23 mouse cellular contexts compared by ENCODE assay signal in genomic region chr3:116493658-116494057, GRCm38 (mm10). TPM values are rescaled to one million over a fixed set of nuclear protein-coding genes. Genes with fewer than 3 reads are reported as not detected.
DNase-seq lines count a peak whose midpoint lies in the region; ATAC-seq and TF ChIP-seq lines count a peak whose summit lies in the region.
"Had no signal": no experiment of that assay in that cellular context is flagged by ENCODE, and none has a peak within 500 bp of the region (broad histone marks: within the 10 kb centered on the region; RNA-seq: fewer than 3 reads in every experiment).

No protein-coding gene starts in this region.

- no peaks in the 10 kb centered on the region for H3K27me3 ChIP-seq in embryonic facial prominence, embryonic 10.5 days (replicated peaks; ENCODE audit: low read depth, poor library complexity, severe bottlenecking)
- no peaks in the 10 kb centered on the region for H3K27me3 ChIP-seq in forebrain, postnatal 0 days (ENCODE audit: insufficient read depth, low read length)
- H3K27me3 ChIP-seq: embryonic facial prominence, embryonic 15.5 days; forebrain, embryonic 15.5 days; hindbrain, embryonic 13.5 days; Patski had no signal

- WGBS in embryonic facial prominence, embryonic 10.5 days, result 72% methylated on average over 5 of the region's 5 CpGs
- 56% methylated on average over 5 of the region's 5 CpGs for WGBS in forebrain, postnatal 0 days

- peaks cover 100% of the 10 kb centered on the region for H3K36me3 ChIP-seq in embryonic facial prominence, embryonic 10.5 days (replicated peaks)
- H3K36me3 ChIP-seq in forebrain, postnatal 0 days (ENCODE audit: insufficient read depth), result peaks cover 76% of the 10 kb centered on the region

- peak; percentile 99 for ATAC-seq in common myeloid progenitor, adult 5-6 weeks (replicated peaks; ENCODE audit: low read depth, poor library complexity, severe bottlenecking)
- ATAC-seq in megakaryocyte-erythroid progenitor cell, adult 5-6 weeks (replicated peaks; ENCODE audit: low FRiP score, low TSS enrichment, poor library complexity, severe bottlenecking), result 0 out of 2 replicates have a peak, but pooled peaks have one; percentile 57
- ATAC-seq in forebrain, postnatal 0 days, result no peak
- ATAC-seq: forebrain, embryonic 15.5 days; hindbrain, postnatal 0 days; Patski had no signal

- no peaks in the 10 kb centered on the region for H3K9me3 ChIP-seq in embryonic facial prominence, embryonic 10.5 days
- H3K9me3 ChIP-seq in forebrain, postnatal 0 days (ENCODE audit: low read length), result no peaks in the 10 kb centered on the region
- H3K9me3 ChIP-seq: embryonic facial prominence, embryonic 15.5 days; forebrain, embryonic 10.5 days; forebrain, embryonic 15.5 days; heart, embryonic 10.5 days; hindbrain, embryonic 13.5 days had no signal

- no peak overlapping the region for H3K9ac ChIP-seq in forebrain, postnatal 0 days
- H3K9ac ChIP-seq: embryonic facial prominence, embryonic 15.5 days; forebrain, embryonic 15.5 days; hindbrain, embryonic 13.5 days had no signal

- no peaks in the 10 kb centered on the region for H3K4me1 ChIP-seq in embryonic facial prominence, embryonic 10.5 days
- no peaks in the 10 kb centered on the region for H3K4me1 ChIP-seq in forebrain, postnatal 0 days (ENCODE audit: insufficient read depth)
- H3K4me1 ChIP-seq: embryonic facial prominence, embryonic 15.5 days; forebrain, embryonic 10.5 days; forebrain, embryonic 15.5 days; heart, embryonic 10.5 days; hindbrain, embryonic 13.5 days had no signal

- H3K4me3 ChIP-seq in gastrocnemius, adult 2 months, result no peak overlapping the region
- no peak overlapping the region for H3K4me3 ChIP-seq in embryonic facial prominence, embryonic 10.5 days
- no peak overlapping the region for H3K4me3 ChIP-seq in forebrain, postnatal 0 days (ENCODE audit: low read depth, low read length)
- H3K4me3 ChIP-seq: embryonic facial prominence, embryonic 15.5 days; erythroblast, embryonic 14.5 days; forebrain, embryonic 10.5 days; forebrain, embryonic 15.5 days; heart, embryonic 10.5 days; hindbrain, embryonic 13.5 days had no signal

- no peak overlapping the region for H3K27ac ChIP-seq in gastrocnemius, adult 2 months
- H3K27ac ChIP-seq in embryonic facial prominence, embryonic 10.5 days (replicated peaks), result no peak overlapping the region
- no peak overlapping the region for H3K27ac ChIP-seq in forebrain, postnatal 0 days (ENCODE audit: low read depth, low read length)
- H3K27ac ChIP-seq: embryonic facial prominence, embryonic 15.5 days; forebrain, embryonic 10.5 days; forebrain, embryonic 15.5 days; heart, embryonic 10.5 days; hindbrain, embryonic 13.5 days; hindbrain, postnatal 0 days had no signal

- 0 out of 2 replicates have a peak, but pooled peaks have one; percentile 2 for TF ChIP-seq CTCF in gastrocnemius, adult 2 months (IDR thresholded peaks at IDR 0.05)
- TF ChIP-seq CTCF in forebrain, postnatal 0 days (IDR thresholded peaks at IDR 0.05; ENCODE audit: low read depth), result no peak

- no peak overlapping the region for H3K4me2 ChIP-seq in forebrain, postnatal 0 days (ENCODE audit: low read depth)
- H3K4me2 ChIP-seq: embryonic facial prominence, embryonic 15.5 days; forebrain, embryonic 15.5 days; hindbrain, embryonic 13.5 days had no signal

- no peak for DNase-seq in gastrocnemius, adult 2 months
- no peak for DNase-seq in gastrocnemius, postnatal 14 days
- peak; percentile 65 for DNase-seq in 416B (ENCODE audit: low read depth)
- DNase-seq in embryonic facial prominence, embryonic 10.5 days (ENCODE audit: low spot score), result no peak
- no peak for DNase-seq in forebrain, postnatal 0 days
- DNase-seq: adrenal gland, adult 8-10 months; adrenal gland, postnatal 36 days; cerebellum, adult 2 months; cerebellum, postnatal 36 days; gastrocnemius, postnatal 25 days; heart, adult 11 months; heart, postnatal 10 days; heart, postnatal 4 days had no signal

- intact Hi-C loops in gastrocnemius, adult 2 months (cut with DNase I), result loop anchor here (2.0 kb wide), 1 partner anchor 161 kb away; no protein-coding TSS in a partner anchor
- intact Hi-C loops in gastrocnemius, postnatal 14 days (cut with DNase I; ENCODE audit: low total_unique reads), result loop anchor here (5.0 kb wide), 1 partner anchor 156 kb away; no protein-coding TSS in a partner anchor

RNA-seq across cellular contexts. Expression of gene Rtca, which starts 14.3 kb away (rescaled TPM):
- 10 to 100 TPM; 21.0 to 21.6 TPM for total RNA-seq in gastrocnemius, adult 2 months (2021)
- total RNA-seq in gastrocnemius, postnatal 14 days (2021), result 10 to 100 TPM; 23.2 to 24.3 TPM
- total RNA-seq in common myeloid progenitor, adult 5-6 weeks (2017), result 37.9 and 38.4 TPM in 2 replicates
- 42.4 and 60.1 TPM in 2 replicates for total RNA-seq in megakaryocyte-erythroid progenitor cell, adult 5-6 weeks (2014; fragmentation: Nextera tagmentation)
- total RNA-seq in megakaryocyte-erythroid progenitor cell, adult 5-6 weeks (2017), result 44.6 and 45.9 TPM in 2 replicates
- polyA plus RNA-seq in embryonic facial prominence, embryonic 10.5 days (2016; fragmentation: Nextera tagmentation; extraction: Ambion mirVana), result 109 and 114 TPM in 2 replicates
- 89.9 and 109 TPM in 2 replicates for total RNA-seq in forebrain, postnatal 0 days (2014; rRNA removed)
- 137 TPM in 2 replicates for polyA plus RNA-seq in forebrain, postnatal 0 days (2015; fragmentation: Nextera tagmentation; extraction: Ambion mirVana)

RNA-seq across cellular contexts. Expression of gene Dbt, which starts 19.2 kb away (rescaled TPM):
- 10 to 100 TPM; 25.5 to 45.6 TPM for total RNA-seq in gastrocnemius, adult 2 months (2021)
- total RNA-seq in gastrocnemius, postnatal 14 days (2021), result 10 to 100 TPM; 26.7 to 28.3 TPM
- 15.0 and 16.9 TPM in 2 replicates for total RNA-seq in common myeloid progenitor, adult 5-6 weeks (2017)
- 3.8 and 6.4 TPM in 2 replicates for total RNA-seq in megakaryocyte-erythroid progenitor cell, adult 5-6 weeks (2014; fragmentation: Nextera tagmentation)
- total RNA-seq in megakaryocyte-erythroid progenitor cell, adult 5-6 weeks (2017), result 10.5 and 15.7 TPM in 2 replicates
- polyA plus RNA-seq in embryonic facial prominence, embryonic 10.5 days (2016; fragmentation: Nextera tagmentation; extraction: Ambion mirVana), result 12.3 and 12.5 TPM in 2 replicates
- total RNA-seq in forebrain, postnatal 0 days (2014; rRNA removed), result 17.2 and 21.1 TPM in 2 replicates
- polyA plus RNA-seq in forebrain, postnatal 0 days (2015; fragmentation: Nextera tagmentation; extraction: Ambion mirVana), result 5.0 and 13.3 TPM in 2 replicates
